Mouse (Mus musculus) retina, postnatal 1 day (tissue): ENCODE data around the gene Cdc42bpg.
"Not testable (repeated sequence)": the region's sequence is repeated elsewhere in the genome, so short reads cannot be mapped to it uniquely, and the experiment has no call there.

Source experiments
- DNase-seq: peaks from one replicate; pipeline ENCODE4 v3.0.0-alpha.2; 2012

The Cdc42bpg gene

DNA sequence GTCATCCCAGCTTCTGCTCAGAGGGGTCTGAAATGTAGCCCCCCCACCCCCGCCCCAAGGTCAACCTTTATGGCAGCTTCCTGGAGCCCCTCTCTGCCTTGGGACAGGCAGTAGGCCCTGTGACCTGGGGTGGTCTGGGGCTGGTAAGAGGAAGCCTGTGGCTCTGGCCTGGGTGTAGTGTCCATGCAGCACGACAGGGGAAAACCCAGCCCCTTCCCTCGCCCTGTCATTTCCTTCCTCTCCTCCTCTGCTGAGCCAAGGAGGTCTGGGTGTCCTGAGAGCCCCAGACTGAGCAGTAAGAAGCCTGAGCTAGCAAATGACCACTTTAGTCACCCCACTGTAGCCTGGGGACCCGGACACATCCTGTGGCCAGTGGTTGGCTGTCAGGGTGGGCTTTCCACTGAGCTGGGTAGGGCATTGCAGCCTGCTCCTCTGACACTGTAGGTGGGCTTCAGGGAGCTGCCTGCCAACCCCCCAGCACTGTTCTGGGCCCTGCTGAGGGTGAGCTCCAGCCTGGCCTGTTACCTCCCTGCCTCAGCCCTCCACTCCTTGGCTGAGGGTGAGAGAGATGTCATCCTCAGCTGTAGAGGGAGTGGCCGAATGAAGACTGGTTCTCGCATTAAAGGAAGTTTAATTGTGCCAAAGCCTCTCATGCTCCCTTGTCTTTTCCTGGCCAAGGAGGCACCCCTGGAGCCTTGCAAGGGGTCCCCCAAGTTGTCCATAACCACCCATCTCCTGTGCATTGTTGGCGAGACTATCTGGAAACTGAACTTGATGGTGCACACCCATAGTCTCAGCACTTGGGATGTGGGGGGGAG lies 6.6 kb upstream of the Cdc42bpg start:
- DNase-seq, result no peak

- DNase-seq, result peak; percentile 28
Observed at GRCm38 (mm10) chr19:6300402-6300841, 5.8 kb upstream of the Cdc42bpg start.

GRCm38 (mm10) chr19:6302114-6302513 lies 4.1 kb upstream of the Cdc42bpg start:
- no peak for DNase-seq

- no peak for DNase-seq
Observed at GRCm38 (mm10) chr19:6302522-6302921, 3.7 kb upstream of the Cdc42bpg start.

DNA sequence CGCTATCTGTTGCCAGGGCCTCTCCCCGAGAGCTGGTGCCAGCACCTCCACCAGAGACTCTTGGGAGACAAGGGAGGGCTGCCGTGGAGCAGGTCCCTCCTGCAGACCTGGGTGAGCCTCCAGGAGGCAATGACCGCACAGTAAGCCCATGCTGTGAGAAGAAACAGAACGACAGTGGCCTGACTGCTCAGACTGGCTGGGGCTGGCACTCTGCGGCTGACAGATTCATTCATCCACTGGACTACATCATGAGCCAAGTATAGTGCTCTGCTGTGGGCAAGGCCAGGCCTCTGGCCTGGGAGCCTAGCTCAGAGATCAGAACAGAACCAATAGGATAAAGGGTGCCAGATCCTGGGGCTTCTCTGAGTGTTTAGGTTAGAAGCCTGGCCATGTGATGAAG lies 2.4 kb upstream of the Cdc42bpg start:
- DNase-seq, result no peak

DNA sequence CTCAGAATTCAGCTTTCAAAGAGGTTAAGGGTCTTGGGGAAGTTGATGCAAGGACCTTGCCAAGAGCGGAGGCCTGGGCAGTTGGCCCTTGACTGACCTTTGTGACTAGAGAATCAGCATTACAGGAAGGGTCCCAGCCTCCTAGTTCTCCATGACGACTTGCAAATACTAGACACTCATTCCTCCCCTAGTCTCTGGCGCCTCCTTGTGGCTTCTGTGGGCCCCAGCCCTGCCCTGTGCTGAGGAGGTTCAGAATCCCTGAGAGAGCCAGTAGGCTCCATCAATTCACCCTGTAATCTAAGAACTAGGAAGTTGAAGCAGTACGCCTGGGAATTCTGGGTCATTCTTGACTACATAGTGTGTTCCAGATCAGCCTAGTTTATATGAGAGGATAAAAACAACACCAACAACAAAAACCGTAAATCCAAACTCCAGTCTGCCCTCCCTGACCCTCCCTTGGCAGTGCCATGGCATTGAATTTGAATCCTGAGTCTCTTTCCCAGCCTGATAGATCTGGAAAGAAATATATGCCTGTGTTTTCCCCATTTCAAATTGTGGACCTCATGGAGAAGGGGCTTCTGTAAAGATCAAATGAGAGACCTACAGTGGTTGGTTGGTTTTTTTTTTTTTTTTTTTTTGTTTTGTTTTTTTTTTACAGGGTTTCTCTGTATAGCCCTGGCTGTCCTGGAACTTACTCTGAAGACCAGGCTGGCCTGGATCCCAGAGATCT lies 1.3 kb upstream of the Cdc42bpg start:
- DNase-seq, result peak; percentile 91

DNA sequence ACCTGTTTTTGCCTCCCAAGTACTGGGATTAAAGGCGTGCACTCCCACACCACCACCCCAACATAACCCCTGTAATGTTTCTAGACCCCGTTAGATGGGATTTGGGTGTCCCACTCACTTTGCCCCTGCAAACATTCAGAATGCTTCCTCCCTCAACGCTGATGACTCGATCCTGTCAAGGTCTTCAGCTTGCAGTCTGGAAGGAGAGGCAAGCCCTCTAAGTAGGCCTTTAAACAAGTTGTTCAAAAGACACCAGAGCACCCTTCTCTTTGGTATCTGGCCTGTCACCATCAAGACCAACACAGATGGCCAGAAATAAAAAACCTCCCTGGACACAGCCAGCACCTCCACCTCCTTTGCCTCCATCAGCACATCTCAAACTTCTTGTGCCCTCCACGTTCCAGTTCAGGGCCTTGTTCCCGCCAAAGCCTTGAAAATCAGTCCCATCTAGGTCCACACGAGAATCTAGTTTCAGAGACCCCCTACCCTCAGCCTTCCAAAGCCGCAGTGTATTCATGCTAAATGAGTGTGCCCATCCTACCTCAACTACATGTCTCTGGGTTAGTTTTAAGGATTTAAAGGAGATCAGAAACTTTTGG lies 640 bp upstream of the Cdc42bpg start:
- DNase-seq, result no peak

DNA sequence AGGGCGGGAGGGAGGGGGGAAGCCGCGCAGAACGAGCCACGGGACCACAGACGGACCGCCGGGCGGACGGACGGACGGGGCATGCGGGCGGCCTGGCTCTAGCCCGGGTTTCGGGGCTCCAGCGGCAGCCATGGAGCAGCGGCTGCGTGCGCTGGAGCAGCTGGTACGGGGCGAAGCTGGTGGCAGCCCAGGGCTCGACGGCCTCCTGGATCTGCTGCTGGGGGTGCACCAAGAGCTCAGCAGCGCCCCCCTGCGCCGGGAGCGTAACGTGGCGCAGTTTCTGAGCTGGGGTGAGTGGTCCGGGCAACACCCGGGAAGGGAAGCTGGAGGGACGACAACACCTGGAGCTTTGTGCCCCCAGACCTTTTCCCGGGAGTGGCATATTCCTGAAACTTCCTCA lies 330 bp downstream of the Cdc42bpg start:
- peak; percentile 84 for DNase-seq

DNA sequence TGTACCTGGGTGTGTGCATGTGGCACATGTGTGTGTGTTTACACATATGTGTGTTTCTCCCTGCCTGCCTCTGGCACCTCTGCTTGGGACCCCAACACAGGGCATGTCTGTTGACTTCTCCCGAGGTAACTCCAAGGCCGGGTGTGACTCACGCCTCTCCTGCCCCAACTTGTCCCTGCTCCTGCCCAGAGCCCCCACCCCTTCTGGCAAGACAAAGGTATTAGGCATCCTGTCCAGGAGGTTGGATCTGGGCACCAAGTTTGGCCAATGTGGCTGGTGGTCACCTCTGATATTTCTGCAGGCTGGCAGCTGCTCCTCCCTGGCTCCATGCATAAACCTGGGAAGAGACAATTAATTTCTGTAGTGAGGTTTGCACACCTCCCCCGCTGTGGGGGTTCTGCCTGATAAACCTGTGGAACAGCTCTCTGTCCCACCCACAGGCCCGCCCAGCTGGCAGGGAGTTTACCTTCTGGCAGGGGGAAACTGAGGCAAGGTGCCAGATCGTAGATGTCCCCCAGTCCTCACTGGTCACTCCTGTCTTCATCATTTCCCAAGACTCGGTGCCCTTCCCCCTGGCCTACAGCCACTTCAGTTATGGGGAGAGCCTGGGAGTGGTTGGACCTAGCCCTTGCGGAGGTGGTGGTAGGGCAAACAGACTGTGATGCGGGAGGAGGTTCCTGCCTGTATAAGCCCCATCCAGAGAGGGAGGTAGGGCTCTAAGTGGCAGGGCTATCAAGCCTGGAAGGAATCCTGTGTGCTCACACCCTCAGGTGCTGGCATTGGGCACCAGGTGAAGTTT lies 1.7 kb downstream of the Cdc42bpg start:
- DNase-seq, result no peak

DNA sequence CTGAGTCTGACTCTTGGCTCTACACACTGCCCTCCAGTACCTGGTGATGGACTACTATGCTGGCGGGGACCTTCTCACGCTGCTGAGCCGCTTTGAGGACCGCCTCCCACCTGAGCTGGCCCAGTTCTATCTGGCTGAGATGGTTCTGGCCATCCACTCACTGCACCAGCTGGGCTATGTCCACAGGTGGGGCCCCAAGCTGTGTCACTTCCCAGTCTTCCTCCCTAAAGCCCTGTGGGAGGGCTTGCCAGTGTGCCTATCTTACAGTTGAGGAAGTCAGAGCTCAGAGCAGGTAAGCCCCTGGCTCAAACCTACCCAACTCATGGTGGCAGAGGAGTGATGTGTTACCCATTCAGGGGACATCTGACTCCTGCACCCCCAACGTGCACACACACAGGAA lies 3.9 kb downstream of the Cdc42bpg start:
- DNase-seq, result no peak

- not testable (repeated sequence) for DNase-seq
Observed at GRCm38 (mm10) chr19:6311783-6312182, 5.5 kb downstream of the Cdc42bpg start.

DNA sequence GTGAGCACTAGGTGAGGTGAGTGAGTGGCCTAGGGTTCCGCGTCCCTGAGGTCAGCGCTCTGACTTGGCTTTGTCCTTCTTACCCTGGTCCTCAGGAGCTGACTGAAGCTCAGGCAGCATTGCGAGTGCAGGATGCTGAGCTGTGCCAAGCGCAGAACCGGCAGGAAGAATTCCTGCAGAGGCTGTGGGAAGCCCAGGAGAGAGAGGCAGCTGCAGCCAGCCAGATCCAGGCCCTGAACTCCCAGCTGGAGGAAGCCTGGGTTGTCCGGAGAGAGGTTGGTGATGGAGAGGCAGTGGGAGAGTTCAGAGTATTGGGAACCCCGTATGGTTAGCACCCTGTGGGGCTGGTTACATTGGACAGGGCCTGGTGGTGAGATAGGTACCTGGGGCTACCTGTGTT lies 7.5 kb downstream of the Cdc42bpg start:
- DNase-seq, result no peak

- no peak for DNase-seq
Observed at GRCm38 (mm10) chr19:6314513-6314912, 8.3 kb downstream of the Cdc42bpg start.

DNA sequence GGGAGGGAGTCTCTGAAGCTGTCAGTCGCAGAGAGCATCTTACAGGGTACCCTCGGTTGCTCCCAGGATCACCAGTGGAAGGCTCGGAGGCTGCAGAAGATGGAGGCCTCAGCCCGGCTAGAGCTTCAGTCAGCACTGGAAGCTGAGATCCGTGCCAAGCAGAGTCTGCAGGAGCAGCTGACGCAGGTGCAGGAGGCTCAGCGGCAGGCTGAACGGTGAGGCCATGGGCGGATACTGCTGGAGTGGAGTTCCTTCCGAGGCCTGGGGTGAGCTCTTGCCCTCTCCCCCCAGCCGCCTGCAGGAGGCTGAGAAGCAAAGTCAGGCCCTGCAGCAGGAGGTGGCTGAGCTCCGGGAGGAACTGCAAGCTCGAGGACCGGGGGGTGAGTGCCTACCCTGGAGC lies 9.3 kb downstream of the Cdc42bpg start:
- no peak for DNase-seq

- no peak for DNase-seq
Observed at GRCm38 (mm10) chr19:6318145-6318544, 11.9 kb downstream of the Cdc42bpg start.

DNA sequence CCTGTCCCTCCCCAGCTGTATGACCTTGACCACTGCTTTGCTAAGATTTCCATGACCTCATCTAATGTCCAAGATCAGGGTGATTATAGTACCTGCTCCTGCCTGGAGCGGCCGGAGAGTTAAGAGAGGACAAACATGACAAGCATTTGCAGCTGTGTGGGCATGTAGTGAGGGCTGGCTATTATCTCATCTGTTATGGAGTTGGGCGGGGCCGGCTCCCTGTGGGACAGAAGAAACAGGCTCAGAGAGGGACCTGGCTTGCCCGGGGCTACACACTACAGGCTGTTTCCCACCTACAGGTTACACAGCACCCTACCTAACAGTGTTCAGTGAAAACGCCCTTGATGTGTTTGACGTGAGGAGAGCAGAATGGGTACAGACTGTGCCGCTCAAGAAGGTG lies 15.1 kb downstream of the Cdc42bpg start:
- no peak for DNase-seq

DNA sequence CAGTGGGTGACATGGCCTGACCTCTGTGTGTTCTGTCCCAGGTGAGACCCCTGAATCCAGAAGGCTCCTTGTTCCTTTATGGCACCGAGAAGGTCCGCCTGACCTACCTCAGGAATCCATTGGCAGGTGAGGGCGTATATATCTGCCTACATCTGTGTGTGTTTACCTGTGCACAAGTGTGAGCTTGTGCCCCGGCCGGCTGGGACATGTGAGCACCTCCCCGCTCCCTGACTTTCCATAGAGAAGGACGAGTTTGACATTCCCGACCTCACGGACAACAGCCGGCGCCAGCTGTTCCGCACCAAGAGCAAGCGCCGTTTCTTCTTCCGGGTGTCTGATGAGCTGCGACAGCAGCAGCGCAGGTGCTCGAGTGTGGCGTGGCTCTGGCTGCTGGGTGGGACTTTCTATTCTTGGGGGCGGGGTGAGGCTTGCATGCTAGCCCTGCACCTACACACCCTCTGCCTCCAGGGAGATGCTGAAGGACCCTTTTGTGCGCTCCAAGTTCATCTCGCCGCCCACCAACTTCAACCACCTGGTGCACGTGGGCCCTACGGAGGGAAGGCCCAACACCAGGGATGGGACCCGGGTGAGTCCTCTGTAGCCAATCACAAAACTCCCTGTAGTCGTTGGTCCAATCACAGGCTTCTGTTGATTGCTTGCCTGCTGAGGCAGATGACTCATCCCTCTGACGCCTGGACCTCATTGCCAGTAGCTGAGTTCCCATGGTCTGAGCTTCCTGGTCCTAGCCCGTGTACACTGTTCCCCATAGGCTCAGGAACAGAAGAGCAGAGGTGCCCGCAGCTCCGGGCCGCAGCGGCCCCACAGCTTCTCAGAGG lies 15.7 kb downstream of the Cdc42bpg start:
- DNase-seq, result no peak

DNA sequence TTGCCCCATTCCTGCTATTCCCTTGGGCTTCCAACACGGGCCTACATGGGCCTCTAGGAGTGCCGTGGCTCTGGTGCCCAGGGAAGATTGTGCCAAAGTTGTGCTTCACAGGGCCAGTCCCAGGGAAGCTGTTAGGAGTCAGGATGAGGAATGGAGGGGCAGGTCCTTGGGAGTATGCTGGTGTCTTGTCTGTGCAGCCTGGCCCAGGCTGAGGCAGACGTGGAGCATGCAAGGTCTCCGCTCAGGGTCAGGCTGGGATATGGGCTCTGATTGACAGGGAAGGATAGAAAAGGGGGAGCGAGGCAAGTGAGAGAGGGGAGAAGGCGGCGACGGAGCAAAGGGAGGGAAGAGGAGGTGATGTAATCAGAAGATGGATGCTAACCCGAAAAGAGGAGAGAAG lies 18.5 kb downstream of the Cdc42bpg start:
- DNase-seq, result no peak

DNA sequence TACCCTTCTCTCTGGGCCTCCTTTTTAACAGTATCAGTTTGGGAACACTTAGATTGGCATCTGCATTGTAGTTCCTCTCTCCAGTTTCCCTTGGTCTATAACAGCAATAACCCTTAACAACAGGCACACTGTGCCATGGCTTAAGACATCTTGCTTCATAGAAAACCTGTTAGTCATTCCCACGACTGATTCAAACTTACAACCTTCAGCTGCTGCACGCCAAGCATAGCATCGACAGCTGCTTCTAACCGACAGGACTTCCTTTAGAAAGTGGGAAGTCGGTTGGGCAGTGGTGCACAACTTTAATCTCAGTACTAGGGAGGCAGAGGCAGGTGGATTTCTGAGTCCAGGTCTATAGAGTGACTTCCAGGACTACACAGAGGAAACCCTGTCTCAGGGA lies 24.9 kb downstream of the Cdc42bpg start:
- DNase-seq, result no peak

GRCm38 (mm10) chr19:6331719-6332516 lies 25.7 kb downstream of the Cdc42bpg start:
- peak; percentile 81 for DNase-seq
